Mouse (Mus musculus): ENCODE measurements at regions not wholly inside any gene's neighbourhood (a gene's known extent, or its start where the extent isn't known, plus 50 kb on each side); places are given as distances from the start of the nearest gene placed in this dataset.

- DNase-seq (ENCODE audit: low spot score in 2 of 2), result no peak
Measured at GRCm38 (mm10) chr2:57772315-57772714, 225.4 kb upstream of the Galnt5 start.

GRCm38 (mm10) chr2:57776154-57776553 is 221.5 kb upstream of the Galnt5 start:
- DNase-seq (ENCODE audit: low spot score in 2 of 2), result no peak

GRCm38 (mm10) chr2:57780836-57781235 is 216.8 kb upstream of the Galnt5 start:
- DNase-seq (ENCODE audit: low spot score in 2 of 2), result peak; percentile 18 to 23

- no peak for DNase-seq (ENCODE audit: low spot score in 2 of 2)
Measured at GRCm38 (mm10) chr2:57793519-57794296, 204.0 kb upstream of the Galnt5 start.

GRCm38 (mm10) chr2:57799279-57799678 is 198.4 kb upstream of the Galnt5 start:
- DNase-seq (ENCODE audit: low spot score in 2 of 2), result no peak

GRCm38 (mm10) chr2:57807911-57808310 is 189.8 kb upstream of the Galnt5 start:
- no peak for DNase-seq (ENCODE audit: low spot score in 2 of 2)

GRCm38 (mm10) chr2:57812996-57813395 is 184.7 kb upstream of the Galnt5 start:
- DNase-seq (ENCODE audit: low spot score in 2 of 2), result no peak

- DNase-seq (ENCODE audit: low spot score in 2 of 2), result no peak
Measured at GRCm38 (mm10) chr2:57820343-57820742, 177.3 kb upstream of the Galnt5 start.

GRCm38 (mm10) chr2:57820923-57821322 is 176.8 kb upstream of the Galnt5 start:
- DNase-seq (ENCODE audit: low spot score in 2 of 2), result no peak

GRCm38 (mm10) chr2:57828284-57828683 is 169.4 kb upstream of the Galnt5 start:
- DNase-seq (ENCODE audit: low spot score in 2 of 2), result no peak

- peak; percentile 63 to 82 for DNase-seq (ENCODE audit: low spot score in 2 of 2)
Measured at GRCm38 (mm10) chr2:57832565-57833355, 164.9 kb upstream of the Galnt5 start.

- DNase-seq (ENCODE audit: low spot score in 2 of 2), result no peak
Measured at GRCm38 (mm10) chr2:57845135-57845534, 152.5 kb upstream of the Galnt5 start.

- DNase-seq (ENCODE audit: low spot score in 2 of 2), result no peak
Measured at GRCm38 (mm10) chr2:57847707-57848106, 150.0 kb upstream of the Galnt5 start.

GRCm38 (mm10) chr2:57849338-57850057 is 148.2 kb upstream of the Galnt5 start:
- DNase-seq (ENCODE audit: low spot score in 2 of 2), result no peak

GRCm38 (mm10) chr2:57850058-57850400 is 147.7 kb upstream of the Galnt5 start:
- DNase-seq (ENCODE audit: low spot score in 2 of 2), result no peak

- peak; percentile 34 to 38 for DNase-seq (ENCODE audit: low spot score in 2 of 2)
Measured at GRCm38 (mm10) chr2:57856524-57857107, 141.1 kb upstream of the Galnt5 start.

- DNase-seq (ENCODE audit: low spot score in 2 of 2), result peak in 1 of 2 experiments; percentile 23
Measured at GRCm38 (mm10) chr2:57865289-57865688, 132.4 kb upstream of the Galnt5 start.

- DNase-seq (ENCODE audit: low spot score in 2 of 2), result no peak
Measured at GRCm38 (mm10) chr2:57868046-57868445, 129.6 kb upstream of the Galnt5 start.

GRCm38 (mm10) chr2:57900168-57900567 is 97.5 kb upstream of the Galnt5 start:
- peak in 1 of 2 experiments; percentile 21 for DNase-seq (ENCODE audit: low spot score in 2 of 2)

GRCm38 (mm10) chr2:57900580-57901247 is 97.0 kb upstream of the Galnt5 start:
- DNase-seq (ENCODE audit: low spot score in 2 of 2), result peak; percentile 75 to 79

GRCm38 (mm10) chr2:57905184-57905583 is 92.5 kb upstream of the Galnt5 start:
- peak; percentile 61 to 68 for DNase-seq (ENCODE audit: low spot score in 2 of 2)

All from right cerebral cortex, postnatal 10 days (tissue).